Mouse (Mus musculus) liver, embryonic 12.5 days (tissue): Measurements from ENCODE around the gene Hoxb5. TPM values are rescaled to one million over a fixed set of nuclear protein-coding genes. Genes with fewer than 3 reads are reported as not detected.
A peak's percentile ranks its signal among the peaks of the same experiment; 100 is the strongest.

Source experiments
- ATAC-seq: fragments of 200-750 bp; cut with Nextera tagmentation; 2 replicates; pipeline ENCODE4 v1.8.0; 2017; ENCODE audit warnings: moderate number of reproducible peaks, mild to moderate bottlenecking, moderate library complexity
- H3K27ac ChIP-seq: fragments of 300-500 bp; sonication (generic); 2 replicates; pipeline ENCODE4 v1.5.1; 2016; ENCODE audit warnings: mild to moderate bottlenecking
- H3K27me3 ChIP-seq: fragments of 300-500 bp; sonication (generic); replicated peaks from 2 replicates; pipeline ENCODE4 v1.6.1; 2016; ENCODE audit warnings: mild to moderate bottlenecking, moderate library complexity
- H3K36me3 ChIP-seq: fragments of 300-500 bp; sonication (generic); 2 replicates; pipeline ENCODE4 v1.6.1; 2016; ENCODE audit warnings: mild to moderate bottlenecking, moderate library complexity
- H3K4me1 ChIP-seq: fragments of 300-500 bp; sonication (generic); 2 replicates; pipeline ENCODE4 v1.6.1; 2016
- H3K4me2 ChIP-seq: fragments of 300-500 bp; sonication (generic); 2 replicates; pipeline ENCODE4 v1.6.1; 2016; ENCODE audit warnings: mild to moderate bottlenecking, moderate library complexity
- H3K4me3 ChIP-seq: fragments of 300-500 bp; sonication (generic); 2 replicates; pipeline ENCODE4 v1.5.1; 2016; ENCODE audit warnings: mild to moderate bottlenecking, moderate library complexity
- H3K9ac ChIP-seq: fragments of 300-500 bp; sonication (generic); 2 replicates; pipeline ENCODE4 v1.6.1; 2016; ENCODE audit warnings: mild to moderate bottlenecking, moderate library complexity
- H3K9me3 ChIP-seq: fragments of 300-500 bp; sonication (generic); replicated peaks from 2 replicates; pipeline ENCODE4 v1.6.1; 2016; ENCODE audit warnings: mild to moderate bottlenecking, moderate library complexity
- WGBS: fragments of 180-500 bp; shearing (Covaris S2); methylation state at CpG from one replicate; pipeline ENCODE4 v1.1.7; 2016; ENCODE audit not compliant: insufficient replicate concordance; 5-methylcytosine and 5-hydroxymethylcytosine counted together
- polyA plus RNA-seq: library from polyadenylated mRNA; unstranded; fragments of >200 nt; fragmentation: Nextera tagmentation; extraction: Ambion mirVana; gene quantifications from 2 replicates; pipeline ENCODE4 v1.2.1, GENCODE M21; 2016

Gene Hoxb5
- polyA plus RNA-seq: 1.3 and 1.5 TPM in 2 replicates

GRCm38 (mm10) chr11:96303151-96304099 lies at the start of gene Hoxb5:
Gene Hoxb5 (plus strand): TSS chr11:96303336.
- Histone ChIP-seq H3K9ac (peak within 1 kb of the TSS; percentile 52; the same call in 1 of the 2 replicates), H3K27ac (0 out of 2 replicates have a peak within 1 kb of the TSS, but pooled peaks have one; percentile 25), H3K9me3 (no peaks in the 10 kb centered on the region), H3K27me3 (peaks cover 100% of the 10 kb centered on the region), H3K4me2 (peak within 1 kb of the TSS; percentile 58), H3K4me1 (0 out of 2 replicates have a peak, but pooled peaks cover 7% of the 10 kb centered on the region), H3K4me3 (peak within 1 kb of the TSS; percentile 34), H3K36me3 (no peaks in the 10 kb centered on the region)
- under 1% methylated on average over 69 of the region's 69 CpGs for WGBS
- ATAC-seq: no peak

GRCm38 (mm10) chr11:96254221-96254620 lies 48.9 kb upstream of the Hoxb5 start:
- H3K4me2 ChIP-seq: no peak overlapping the region
- no peak overlapping the region for H3K9ac ChIP-seq
- 5% methylated on average over 11 of the region's 11 CpGs for WGBS

GRCm38 (mm10) chr11:96255111-96255995 lies 47.8 kb upstream of the Hoxb5 start:
- Histone ChIP-seq H3K27me3 (peaks cover 100% of the 10 kb centered on the region), H3K9me3 (no peaks in the 10 kb centered on the region), H3K27ac (no peak overlapping the region), H3K9ac (no peak overlapping the region), H3K4me2 (no peak overlapping the region), H3K4me1 (no peaks in the 10 kb centered on the region), H3K36me3 (no peaks in the 10 kb centered on the region), H3K4me3 (no peak overlapping the region)
- no peak for ATAC-seq
- WGBS: 3% methylated on average over 39 of the region's 39 CpGs

More at GRCm38 (mm10) chr11:96254221-96254620, 48.9 kb upstream of the Hoxb5 start:
- no peaks in the 10 kb centered on the region for H3K36me3 ChIP-seq
- no peak overlapping the region for H3K4me3 ChIP-seq
- no peaks in the 10 kb centered on the region for H3K4me1 ChIP-seq
- no peak for ATAC-seq
- H3K27me3 ChIP-seq: peaks cover 100% of the 10 kb centered on the region
- no peaks in the 10 kb centered on the region for H3K9me3 ChIP-seq
- H3K27ac ChIP-seq: no peak overlapping the region

GRCm38 (mm10) chr11:96255996-96256445 lies 47.1 kb upstream of the Hoxb5 start:
- H3K4me3 ChIP-seq: no peak overlapping the region
- H3K4me1 ChIP-seq: no peaks in the 10 kb centered on the region
- H3K36me3 ChIP-seq: no peaks in the 10 kb centered on the region
- H3K9ac ChIP-seq: no peak overlapping the region
- H3K27ac ChIP-seq: no peak overlapping the region
- peaks cover 100% of the 10 kb centered on the region for H3K27me3 ChIP-seq
- no peak overlapping the region for H3K4me2 ChIP-seq
- whole genome bisulfite sequencing: 6% methylated on average over 14 of the region's 14 CpGs
- no peak for ATAC-seq
- H3K9me3 ChIP-seq: no peaks in the 10 kb centered on the region

GRCm38 (mm10) chr11:96257141-96257540 lies 46.0 kb upstream of the Hoxb5 start:
- Histone ChIP-seq H3K9ac (no peak overlapping the region), H3K4me3 (no peak overlapping the region), H3K36me3 (no peaks in the 10 kb centered on the region), H3K4me1 (no peaks in the 10 kb centered on the region), H3K27me3 (peaks cover 100% of the 10 kb centered on the region), H3K9me3 (no peaks in the 10 kb centered on the region), H3K4me2 (no peak overlapping the region), H3K27ac (no peak overlapping the region)
- no peak for ATAC-seq
- 20% methylated on average over 2 of the region's 2 CpGs for WGBS

GRCm38 (mm10) chr11:96259038-96259437 lies 44.1 kb upstream of the Hoxb5 start:
- ATAC-seq: no peak
- Histone ChIP-seq H3K9me3 (no peaks in the 10 kb centered on the region), H3K4me3 (no peak overlapping the region), H3K27me3 (peaks cover 100% of the 10 kb centered on the region), H3K4me1 (no peaks in the 10 kb centered on the region), H3K9ac (no peak overlapping the region), H3K4me2 (no peak overlapping the region), H3K27ac (no peak overlapping the region), H3K36me3 (no peaks in the 10 kb centered on the region)
- WGBS: 16% methylated on average over 2 of the region's 2 CpGs

GRCm38 (mm10) chr11:96259511-96259910 lies 43.6 kb upstream of the Hoxb5 start:
- WGBS: 0% methylated on average over 1 of the region's 1 CpGs
- no peak for ATAC-seq
- no peak overlapping the region for H3K27ac ChIP-seq
- no peaks in the 10 kb centered on the region for H3K9me3 ChIP-seq
- peaks cover 100% of the 10 kb centered on the region for H3K27me3 ChIP-seq
- no peak overlapping the region for H3K4me2 ChIP-seq
- H3K4me3 ChIP-seq: no peak overlapping the region
- H3K4me1 ChIP-seq: no peaks in the 10 kb centered on the region
- no peak overlapping the region for H3K9ac ChIP-seq
- H3K36me3 ChIP-seq: no peaks in the 10 kb centered on the region

- no peak overlapping the region for H3K27ac ChIP-seq
- no peak overlapping the region for H3K9ac ChIP-seq
- no peaks in the 10 kb centered on the region for H3K4me1 ChIP-seq
- ATAC-seq: no peak
- no peak overlapping the region for H3K4me3 ChIP-seq
- H3K27me3 ChIP-seq: peaks cover 100% of the 10 kb centered on the region
- no peak overlapping the region for H3K4me2 ChIP-seq
- H3K36me3 ChIP-seq: no peaks in the 10 kb centered on the region
- no peaks in the 10 kb centered on the region for H3K9me3 ChIP-seq
- 4% methylated on average over 23 of the region's 23 CpGs for WGBS
Observed at GRCm38 (mm10) chr11:96260310-96260970, 42.7 kb upstream of the Hoxb5 start.

- Histone ChIP-seq H3K4me1 (no peaks in the 10 kb centered on the region), H3K4me3 (no peak overlapping the region), H3K27me3 (peaks cover 100% of the 10 kb centered on the region), H3K9me3 (no peaks in the 10 kb centered on the region), H3K27ac (no peak overlapping the region), H3K9ac (no peak overlapping the region), H3K4me2 (no peak overlapping the region), H3K36me3 (no peaks in the 10 kb centered on the region)
- WGBS: 2% methylated on average over 24 of the region's 24 CpGs
- ATAC-seq: no peak
Observed at GRCm38 (mm10) chr11:96261323-96261890, 41.7 kb upstream of the Hoxb5 start.

GRCm38 (mm10) chr11:96262262-96262830 lies 40.8 kb upstream of the Hoxb5 start:
- H3K4me1 ChIP-seq: no peaks in the 10 kb centered on the region
- no peak overlapping the region for H3K27ac ChIP-seq
- H3K4me3 ChIP-seq: no peak overlapping the region
- H3K4me2 ChIP-seq: no peak overlapping the region
- H3K9me3 ChIP-seq: no peaks in the 10 kb centered on the region
- WGBS: 13% methylated on average over 6 of the region's 6 CpGs
- H3K27me3 ChIP-seq: peaks cover 100% of the 10 kb centered on the region
- no peak for ATAC-seq
- no peaks in the 10 kb centered on the region for H3K36me3 ChIP-seq
- no peak overlapping the region for H3K9ac ChIP-seq
